Mouse (Mus musculus): ENCODE data around the gene Tunar. TPM values are rescaled to one million over a fixed set of nuclear protein-coding genes. Genes with fewer than 3 reads are reported as not detected.

The Tunar gene
- polyA plus RNA-seq, 1 experiment = 0.14 TPM

DNA sequence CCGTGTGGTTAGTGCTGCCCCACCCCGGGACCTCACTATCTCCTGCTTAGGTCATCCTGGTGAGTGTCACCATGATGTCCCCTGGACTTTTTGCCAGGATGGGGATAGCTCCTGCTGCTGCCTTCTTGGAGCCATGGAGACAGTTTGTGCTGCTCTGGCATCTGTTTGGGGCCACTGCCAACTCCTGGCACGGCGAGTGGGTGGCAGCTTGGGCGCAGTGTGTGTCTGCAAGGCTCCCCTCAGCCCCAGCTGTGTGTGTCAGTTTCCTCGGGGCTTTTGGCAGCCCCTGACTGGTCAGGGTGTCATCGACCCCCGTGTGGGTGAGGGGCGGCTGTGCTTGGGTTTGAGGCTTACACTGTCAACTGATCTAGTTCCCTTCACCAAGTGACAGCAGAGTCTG is 20.6 kb downstream of the Tunar start:
- no peaks in the 10 kb centered on the region for H3K36me3 ChIP-seq (ENCODE audit: control insufficient read depth, insufficient read depth, low read length)
- no peaks in the 10 kb centered on the region for H3K4me1 ChIP-seq (ENCODE audit: control insufficient read depth, insufficient read depth, low read length)
- TF ChIP-seq CTCF (IDR thresholded peaks at IDR 0.05; ENCODE audit: control insufficient read depth, insufficient read depth, insufficient replicate concordance, low read depth, low read length) (no peak), POLR2A (IDR thresholded peaks at IDR 0.05; ENCODE audit: control insufficient read depth, low read depth, low read length) (no peak)
- H3K27me3 ChIP-seq (ENCODE audit: control insufficient read depth, insufficient read depth, low read length) = no peaks in the 10 kb centered on the region
- no peak overlapping the region for H3K27ac ChIP-seq (ENCODE audit: control insufficient read depth, insufficient read depth, low read depth, low read length)
- H3K4me3 ChIP-seq (ENCODE audit: control insufficient read depth, low read depth, low read length) = no peak overlapping the region

DNA sequence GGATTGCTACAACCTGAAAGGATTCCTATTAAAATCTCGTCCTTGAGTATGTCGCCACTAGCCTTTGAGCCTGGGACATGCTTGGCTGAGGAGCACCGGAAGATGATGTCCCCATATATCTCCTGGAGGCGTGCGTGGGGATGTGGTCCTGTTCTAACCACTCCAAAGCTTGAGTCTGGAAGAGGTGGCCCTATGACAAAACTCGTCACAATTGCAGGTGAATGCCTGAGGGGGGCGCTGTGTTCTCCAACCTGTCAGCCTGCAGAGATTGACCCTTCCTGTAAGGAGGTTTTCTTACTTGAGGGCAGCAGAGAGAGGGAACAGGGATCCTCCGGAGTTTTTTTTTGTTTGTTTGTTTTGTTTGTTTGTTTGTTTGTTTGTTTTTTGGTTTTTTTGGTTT is 21.1 kb downstream of the Tunar start:
- Histone ChIP-seq H3K4me1 (ENCODE audit: control insufficient read depth, insufficient read depth, low read length) (no peaks in the 10 kb centered on the region), H3K27ac (ENCODE audit: control insufficient read depth, insufficient read depth, low read depth, low read length) (no peak overlapping the region), H3K27me3 (ENCODE audit: control insufficient read depth, insufficient read depth, low read length) (no peaks in the 10 kb centered on the region), H3K36me3 (ENCODE audit: control insufficient read depth, insufficient read depth, low read length) (no peaks in the 10 kb centered on the region), H3K4me3 (ENCODE audit: control insufficient read depth, low read depth, low read length) (no peak overlapping the region)
- no peak for TF ChIP-seq POLR2A (IDR thresholded peaks at IDR 0.05; ENCODE audit: control insufficient read depth, low read depth, low read length)
- TF ChIP-seq CTCF (IDR thresholded peaks at IDR 0.05; ENCODE audit: control insufficient read depth, insufficient read depth, insufficient replicate concordance, low read depth, low read length) = peak; percentile 32; the same call in 1 of the 2 replicates

DNA sequence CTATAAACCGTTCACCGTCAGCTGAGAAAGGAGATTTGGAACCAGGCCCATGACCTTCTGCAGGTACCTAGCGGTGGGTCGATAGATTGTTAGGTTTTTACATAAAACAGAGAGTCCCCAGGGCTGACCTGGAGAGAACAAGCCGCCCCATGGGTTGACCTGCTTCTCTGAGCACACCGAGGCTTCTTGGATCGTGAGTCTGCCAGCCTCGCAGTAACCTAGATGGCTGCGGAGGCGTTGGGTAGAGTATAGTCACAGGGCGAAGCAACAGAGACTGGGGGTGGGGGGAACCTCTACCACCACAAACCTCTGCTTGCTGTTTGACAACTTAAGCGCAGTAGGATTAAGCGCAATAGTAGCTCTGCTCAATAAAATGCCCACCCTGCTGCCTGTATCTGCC is 23.1 kb downstream of the Tunar start:
- Histone ChIP-seq H3K27ac (ENCODE audit: control insufficient read depth, insufficient read depth, low read depth, low read length) (no peak overlapping the region), H3K27me3 (ENCODE audit: control insufficient read depth, insufficient read depth, low read length) (no peaks in the 10 kb centered on the region), H3K4me1 (ENCODE audit: control insufficient read depth, insufficient read depth, low read length) (no peaks in the 10 kb centered on the region), H3K4me3 (ENCODE audit: control insufficient read depth, low read depth, low read length) (no peak overlapping the region), H3K36me3 (ENCODE audit: control insufficient read depth, insufficient read depth, low read length) (no peaks in the 10 kb centered on the region)
- TF ChIP-seq POLR2A (IDR thresholded peaks at IDR 0.05; ENCODE audit: control insufficient read depth, low read depth, low read length) (no peak), CTCF (IDR thresholded peaks at IDR 0.05; ENCODE audit: control insufficient read depth, insufficient read depth, insufficient replicate concordance, low read depth, low read length) (no peak)

DNA sequence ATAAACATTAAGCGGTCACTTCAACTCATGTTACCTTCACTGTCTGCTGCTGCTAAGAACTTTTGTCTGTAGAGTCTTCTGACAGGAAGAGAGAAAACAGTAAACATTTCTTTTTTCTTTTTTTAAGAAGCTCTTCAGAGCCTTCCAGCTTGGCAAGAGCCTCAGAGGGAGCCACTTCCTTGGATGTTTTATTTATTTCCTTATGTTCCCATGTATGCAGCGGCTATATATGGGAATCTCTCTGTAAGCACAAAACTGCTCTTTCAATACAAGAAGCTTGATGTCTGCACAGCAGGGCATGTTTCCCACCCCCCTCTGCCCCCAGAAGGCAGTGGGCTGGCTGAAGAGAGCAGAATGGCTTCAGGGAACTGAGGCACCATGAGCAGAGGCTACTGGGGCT is 30.0 kb downstream of the Tunar start:
- Histone ChIP-seq H3K4me3 (ENCODE audit: control insufficient read depth, low read depth, low read length) (no peak overlapping the region), H3K36me3 (ENCODE audit: control insufficient read depth, insufficient read depth, low read length) (no peaks in the 10 kb centered on the region), H3K4me1 (ENCODE audit: control insufficient read depth, insufficient read depth, low read length) (no peaks in the 10 kb centered on the region), H3K27me3 (ENCODE audit: control insufficient read depth, insufficient read depth, low read length) (no peaks in the 10 kb centered on the region), H3K27ac (ENCODE audit: control insufficient read depth, insufficient read depth, low read depth, low read length) (no peak overlapping the region)
- TF ChIP-seq CTCF (IDR thresholded peaks at IDR 0.05; ENCODE audit: control insufficient read depth, insufficient read depth, insufficient replicate concordance, low read depth, low read length) (no peak), POLR2A (IDR thresholded peaks at IDR 0.05; ENCODE audit: control insufficient read depth, low read depth, low read length) (no peak)

DNA sequence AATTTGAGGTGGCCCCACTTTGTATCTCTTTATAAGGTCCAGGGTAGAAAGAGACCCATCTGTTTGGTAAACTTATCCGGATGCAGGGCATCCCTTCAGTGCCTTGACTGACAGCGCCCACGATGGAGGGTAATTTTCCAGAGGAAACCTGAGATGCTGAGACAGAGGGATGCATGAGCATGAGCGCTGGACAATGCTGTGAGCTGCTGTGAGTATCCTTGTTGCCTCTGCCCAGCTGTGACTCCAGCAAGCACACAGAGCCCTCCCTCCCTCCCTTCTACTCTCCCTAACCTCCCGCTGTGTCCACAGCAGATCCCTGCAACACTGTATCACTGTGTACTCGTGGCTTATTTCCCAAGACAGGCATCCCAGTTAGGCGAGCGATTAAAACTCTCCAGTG is 40.9 kb downstream of the Tunar start:
- Histone ChIP-seq H3K27me3 (ENCODE audit: control insufficient read depth, insufficient read depth, low read length) (no peaks in the 10 kb centered on the region), H3K27ac (ENCODE audit: control insufficient read depth, insufficient read depth, low read depth, low read length) (no peak overlapping the region), H3K4me3 (ENCODE audit: control insufficient read depth, low read depth, low read length) (no peak overlapping the region), H3K36me3 (ENCODE audit: control insufficient read depth, insufficient read depth, low read length) (no peaks in the 10 kb centered on the region), H3K4me1 (ENCODE audit: control insufficient read depth, insufficient read depth, low read length) (no peaks in the 10 kb centered on the region)
- no peak for TF ChIP-seq CTCF (IDR thresholded peaks at IDR 0.05; ENCODE audit: control insufficient read depth, insufficient read depth, insufficient replicate concordance, low read depth, low read length)
- TF ChIP-seq POLR2A (IDR thresholded peaks at IDR 0.05; ENCODE audit: control insufficient read depth, low read depth, low read length) = no peak

DNA sequence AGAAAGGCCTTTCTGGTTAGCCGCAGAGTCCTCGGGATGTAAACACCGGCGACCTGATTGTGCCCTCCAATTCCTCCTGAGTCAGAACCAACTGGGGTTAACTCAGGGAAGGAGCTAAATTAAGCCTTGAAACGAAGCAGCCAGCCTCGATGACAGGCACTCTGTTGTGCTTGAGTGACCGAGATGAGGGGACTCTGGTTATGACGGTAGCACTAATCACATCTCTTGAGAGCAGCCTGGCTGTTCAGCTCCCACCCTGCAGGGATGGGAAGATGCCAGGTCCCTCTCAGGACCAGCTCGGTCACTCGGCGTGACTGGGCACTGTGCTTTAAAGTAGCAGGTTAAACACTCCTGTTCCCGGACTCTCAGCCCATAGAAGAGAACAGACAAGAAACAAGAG is 43.3 kb downstream of the Tunar start:
- Histone ChIP-seq H3K27ac (ENCODE audit: control insufficient read depth, insufficient read depth, low read depth, low read length) (no peak overlapping the region), H3K27me3 (ENCODE audit: control insufficient read depth, insufficient read depth, low read length) (no peaks in the 10 kb centered on the region), H3K4me1 (ENCODE audit: control insufficient read depth, insufficient read depth, low read length) (no peaks in the 10 kb centered on the region), H3K4me3 (ENCODE audit: control insufficient read depth, low read depth, low read length) (no peak overlapping the region), H3K36me3 (ENCODE audit: control insufficient read depth, insufficient read depth, low read length) (no peaks in the 10 kb centered on the region)
- TF ChIP-seq CTCF (IDR thresholded peaks at IDR 0.05; ENCODE audit: control insufficient read depth, insufficient read depth, insufficient replicate concordance, low read depth, low read length) = no peak
- TF ChIP-seq POLR2A (IDR thresholded peaks at IDR 0.05; ENCODE audit: control insufficient read depth, low read depth, low read length) = no peak

DNA sequence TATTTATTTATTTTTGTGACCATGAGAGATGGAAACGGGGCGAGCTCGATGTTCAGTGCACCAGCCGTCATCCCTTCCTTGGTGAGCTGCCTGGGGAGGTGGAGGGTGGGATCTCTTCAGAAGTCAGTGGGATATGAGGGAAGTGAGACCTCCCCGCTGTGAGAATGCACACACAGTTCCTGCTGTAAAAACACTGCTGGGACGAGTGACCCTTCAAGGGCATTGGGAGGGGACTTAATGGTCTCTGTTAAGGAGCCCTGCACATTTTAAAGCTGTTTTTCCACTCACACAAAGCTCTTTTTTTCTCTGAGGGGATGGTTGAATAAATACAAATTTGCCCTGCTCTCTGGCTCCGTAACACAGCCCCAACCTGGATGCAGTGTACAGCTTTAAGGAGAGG is 49.1 kb downstream of the Tunar start:
- H3K36me3 ChIP-seq (ENCODE audit: control insufficient read depth, insufficient read depth, low read length) = no peaks in the 10 kb centered on the region
- H3K4me3 ChIP-seq (ENCODE audit: control insufficient read depth, low read depth, low read length) = no peak overlapping the region
- no peak for TF ChIP-seq POLR2A (IDR thresholded peaks at IDR 0.05; ENCODE audit: control insufficient read depth, low read depth, low read length)
- no peak for TF ChIP-seq CTCF (IDR thresholded peaks at IDR 0.05; ENCODE audit: control insufficient read depth, insufficient read depth, insufficient replicate concordance, low read depth, low read length)
- H3K27ac ChIP-seq (ENCODE audit: control insufficient read depth, insufficient read depth, low read depth, low read length) = no peak overlapping the region
- H3K4me1 ChIP-seq (ENCODE audit: control insufficient read depth, insufficient read depth, low read length) = no peaks in the 10 kb centered on the region
- no peaks in the 10 kb centered on the region for H3K27me3 ChIP-seq (ENCODE audit: control insufficient read depth, insufficient read depth, low read length)

DNA sequence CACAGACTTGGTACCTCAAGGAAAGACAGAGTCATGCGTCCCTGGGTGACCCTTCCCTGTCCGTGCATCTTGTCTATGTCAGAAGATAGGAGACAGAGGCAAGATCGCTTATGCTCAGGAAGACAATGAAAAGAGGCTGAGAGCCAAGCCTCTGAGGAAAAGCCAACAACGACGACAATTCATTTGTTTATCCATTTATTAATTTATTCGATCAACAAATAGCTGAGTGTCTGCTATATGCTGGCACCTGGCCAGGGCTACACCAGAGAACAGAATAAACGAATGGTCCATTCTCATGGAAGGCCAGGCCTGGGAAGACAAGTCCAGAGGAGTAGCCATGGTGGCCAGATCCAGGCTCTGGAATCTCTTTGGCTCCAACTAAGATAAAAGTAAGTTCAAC is 61.0 kb downstream of the Tunar start:
- H3K27ac ChIP-seq (ENCODE audit: control insufficient read depth, insufficient read depth, low read depth, low read length) = no peak overlapping the region
- TF ChIP-seq CTCF (IDR thresholded peaks at IDR 0.05; ENCODE audit: control insufficient read depth, insufficient read depth, insufficient replicate concordance, low read depth, low read length) (no peak), POLR2A (IDR thresholded peaks at IDR 0.05; ENCODE audit: control insufficient read depth, low read depth, low read length) (no peak)
- H3K36me3 ChIP-seq (ENCODE audit: control insufficient read depth, insufficient read depth, low read length) = no peaks in the 10 kb centered on the region
- H3K4me3 ChIP-seq (ENCODE audit: control insufficient read depth, low read depth, low read length) = no peak overlapping the region
- H3K4me1 ChIP-seq (ENCODE audit: control insufficient read depth, insufficient read depth, low read length) = no peaks in the 10 kb centered on the region
- H3K27me3 ChIP-seq (ENCODE audit: control insufficient read depth, insufficient read depth, low read length) = no peaks in the 10 kb centered on the region

Data from testis, adult 2 months (tissue).